7 mouse cellular contexts compared by ENCODE assay signal in genomic region chr4:136282621-136283480, GRCm38 (mm10). TPM values are rescaled to one million over a fixed set of nuclear protein-coding genes. Genes with fewer than 3 reads are reported as not detected.
DNase-seq lines count a peak whose midpoint lies in the region; ATAC-seq and TF ChIP-seq lines count a peak whose summit lies in the region.

No protein-coding gene starts in this region.

- peak; percentile 55 to 65 for DNase-seq in heart, adult 2 months
- peak; percentile 93 for DNase-seq in midbrain, embryonic 11.5 days (ENCODE audit: low spot score, missing footprints)
- no peak for DNase-seq in layer of hippocampus, postnatal 10 days (ENCODE audit: low spot score in 2 of 2)
- DNase-seq in cerebellum, adult 18-20 months: no peak
- no peak for DNase-seq in right cerebral cortex, postnatal 36 days (ENCODE audit: low spot score in 2 of 2)

- TF ChIP-seq POLR2A in heart, adult 2 months (IDR thresholded peaks at IDR 0.05; ENCODE audit: insufficient read depth, low read depth, low read length): peak; percentile 49; the same call in 1 of the 2 replicates

- peaks cover 9% of the 10 kb centered on the region for H3K36me3 ChIP-seq in embryonic facial prominence, embryonic 13.5 days
- H3K36me3 ChIP-seq in heart, adult 2 months (ENCODE audit: control insufficient read depth, insufficient read depth, low read length): peaks cover 6% of the 10 kb centered on the region
- H3K36me3 ChIP-seq in kidney, embryonic 15.5 days: peaks cover 7% of the 10 kb centered on the region
- H3K36me3 ChIP-seq in midbrain, embryonic 11.5 days (ENCODE audit: control insufficient read depth, insufficient read depth, low read length): peaks cover 1% of the 10 kb centered on the region; the same call in 1 of the 2 replicates

- H3K4me1 ChIP-seq in embryonic facial prominence, embryonic 13.5 days: peaks cover 38% of the 10 kb centered on the region
- H3K4me1 ChIP-seq in heart, adult 2 months (ENCODE audit: control insufficient read depth, insufficient read depth, low read length): peaks cover 11% of the 10 kb centered on the region
- H3K4me1 ChIP-seq in kidney, embryonic 15.5 days: peaks cover 50% of the 10 kb centered on the region
- peaks cover 37% of the 10 kb centered on the region for H3K4me1 ChIP-seq in midbrain, embryonic 11.5 days (ENCODE audit: control insufficient read depth, insufficient read depth, low read length)

- no peaks in the 10 kb centered on the region for H3K27me3 ChIP-seq in embryonic facial prominence, embryonic 13.5 days
- no peaks in the 10 kb centered on the region for H3K27me3 ChIP-seq in heart, adult 2 months (ENCODE audit: control insufficient read depth, insufficient read depth, low read length)
- no peaks in the 10 kb centered on the region for H3K27me3 ChIP-seq in kidney, embryonic 15.5 days
- H3K27me3 ChIP-seq in midbrain, embryonic 11.5 days (ENCODE audit: control insufficient read depth, insufficient read depth, low read length): no peaks in the 10 kb centered on the region

- no peak for ATAC-seq in embryonic facial prominence, embryonic 13.5 days (ENCODE audit: insufficient number of reproducible peaks, insufficient read depth, low FRiP score, low TSS enrichment, low read depth)
- ATAC-seq in kidney, embryonic 15.5 days (replicated peaks; ENCODE audit: low FRiP score): no peak
- ATAC-seq in midbrain, embryonic 11.5 days (ENCODE audit: low FRiP score): no peak

- no peak overlapping the region for H3K4me3 ChIP-seq in embryonic facial prominence, embryonic 13.5 days
- no peak overlapping the region for H3K4me3 ChIP-seq in heart, adult 2 months
- H3K4me3 ChIP-seq in kidney, embryonic 15.5 days (replicated peaks): no peak overlapping the region
- H3K4me3 ChIP-seq in midbrain, embryonic 11.5 days (ENCODE audit: low read depth, low read length): no peak overlapping the region

- TF ChIP-seq EP300 in heart, adult 2 months (IDR thresholded peaks at IDR 0.05; ENCODE audit: insufficient read depth, low read depth, low read length): 0 out of 2 replicates have a peak, but pooled peaks have one; percentile 33

- peak overlapping the region; percentile 94 for H3K27ac ChIP-seq in embryonic facial prominence, embryonic 13.5 days
- H3K27ac ChIP-seq in heart, adult 2 months: peak overlapping the region; percentile 89
- peak overlapping the region; percentile 94 for H3K27ac ChIP-seq in kidney, embryonic 15.5 days
- peak overlapping the region; percentile 77 for H3K27ac ChIP-seq in midbrain, embryonic 11.5 days (ENCODE audit: low read depth, low read length)

- H3K79me2 ChIP-seq in heart, adult 2 months (replicated peaks; ENCODE audit: control insufficient read depth, insufficient read depth, low read length): no peaks in the 10 kb centered on the region

- H3K4me2 ChIP-seq in embryonic facial prominence, embryonic 13.5 days: no peak overlapping the region
- H3K4me2 ChIP-seq in kidney, embryonic 15.5 days: no peak overlapping the region
- peak overlapping the region; percentile 21 for H3K4me2 ChIP-seq in midbrain, embryonic 11.5 days

- no peaks in the 10 kb centered on the region for H3K9me3 ChIP-seq in embryonic facial prominence, embryonic 13.5 days
- H3K9me3 ChIP-seq in kidney, embryonic 15.5 days (replicated peaks): no peaks in the 10 kb centered on the region
- H3K9me3 ChIP-seq in midbrain, embryonic 11.5 days (ENCODE audit: control insufficient read depth, low read length): no peaks in the 10 kb centered on the region

- 27% methylated on average over 10 of the region's 10 CpGs for WGBS in embryonic facial prominence, embryonic 13.5 days
- 36% methylated on average over 10 of the region's 10 CpGs for WGBS in heart, adult 2 months
- WGBS in kidney, embryonic 15.5 days: 43% methylated on average over 10 of the region's 10 CpGs
- WGBS in midbrain, embryonic 11.5 days: 14% methylated on average over 10 of the region's 10 CpGs

- intact Hi-C loops in heart, adult 2 months (cut with DNase I): loop anchor here (5.0 to 10.0 kb wide), 3 partner anchors 141 to 1358 kb away; partner anchors contain the start of genes 6030445D17Rik, Id3, Luzp1 and Rsrp1

- H3K9ac ChIP-seq in embryonic facial prominence, embryonic 13.5 days: no peak overlapping the region
- H3K9ac ChIP-seq in heart, adult 2 months (ENCODE audit: low read depth, low read length): peak overlapping the region; percentile 55
- no peak overlapping the region for H3K9ac ChIP-seq in kidney, embryonic 15.5 days
- peak overlapping the region; percentile 39 for H3K9ac ChIP-seq in midbrain, embryonic 11.5 days (ENCODE audit: low read length)

- no peak for TF ChIP-seq CTCF in heart, adult 2 months (IDR thresholded peaks at IDR 0.05)

RNA-seq across cellular contexts. Expression of gene Zfp46, which starts 1.6 kb away (rescaled TPM):
- polyA plus RNA-seq in embryonic facial prominence, embryonic 13.5 days (2015; fragmentation: Nextera tagmentation; extraction: Ambion mirVana): 25.2 and 30.5 TPM in 2 replicates
- total RNA-seq in heart, adult 2 months (2021): 10 to 100 TPM; 33.7 to 39.6 TPM
- polyA plus RNA-seq in heart, adult 2 months (2012; rRNA removed): 32.1 and 49.6 TPM in 2 replicates
- 22.8 TPM in 2 replicates for polyA plus RNA-seq in kidney, embryonic 15.5 days (2015; fragmentation: Nextera tagmentation; extraction: Ambion mirVana)
- polyA plus RNA-seq in midbrain, embryonic 11.5 days (2014; fragmentation: Nextera tagmentation; extraction: Ambion mirVana): 29.7 and 31.4 TPM in 2 replicates
- total RNA-seq in layer of hippocampus, postnatal 10 days (2021): 10 to 100 TPM; 88.7 to 93.8 TPM

RNA-seq across cellular contexts. Expression of gene Hnrnpr, which starts 27.9 kb away (rescaled TPM):
- 256 and 263 TPM in 2 replicates for polyA plus RNA-seq in embryonic facial prominence, embryonic 13.5 days (2015; fragmentation: Nextera tagmentation; extraction: Ambion mirVana)
- 10 to 100 TPM; 43.9 to 44.8 TPM for total RNA-seq in heart, adult 2 months (2021)
- polyA plus RNA-seq in heart, adult 2 months (2012; rRNA removed): 10.7 and 18.3 TPM in 2 replicates
- 183 and 188 TPM in 2 replicates for polyA plus RNA-seq in kidney, embryonic 15.5 days (2015; fragmentation: Nextera tagmentation; extraction: Ambion mirVana)
- polyA plus RNA-seq in midbrain, embryonic 11.5 days (2014; fragmentation: Nextera tagmentation; extraction: Ambion mirVana): 193 and 196 TPM in 2 replicates
- total RNA-seq in layer of hippocampus, postnatal 10 days (2021): 100 to 1,000 TPM; 115 TPM

RNA-seq across cellular contexts. Expression of gene Tcea3, which starts 35.3 kb away (rescaled TPM):
- 3.6 and 7.3 TPM in 2 replicates for polyA plus RNA-seq in embryonic facial prominence, embryonic 13.5 days (2015; fragmentation: Nextera tagmentation; extraction: Ambion mirVana)
- 100 to 1,000 TPM; 112 to 138 TPM for total RNA-seq in heart, adult 2 months (2021)
- polyA plus RNA-seq in heart, adult 2 months (2012; rRNA removed): 46.9 and 48.7 TPM in 2 replicates
- polyA plus RNA-seq in kidney, embryonic 15.5 days (2015; fragmentation: Nextera tagmentation; extraction: Ambion mirVana): 10.9 and 12.5 TPM in 2 replicates
- 1.5 and 1.7 TPM in 2 replicates for polyA plus RNA-seq in midbrain, embryonic 11.5 days (2014; fragmentation: Nextera tagmentation; extraction: Ambion mirVana)
- total RNA-seq in layer of hippocampus, postnatal 10 days (2021): under 1 TPM; 0.55 to 0.89 TPM

Comparison
In these comparisons a context has a peak if more than half of its experiments do, and no peak if none do; other contexts are left out.
1. H3K9ac ChIP-seq: peak in heart, adult 2 months (single experiment) and midbrain, embryonic 11.5 days (single experiment); none in embryonic facial prominence, embryonic 13.5 days (single experiment) and kidney, embryonic 15.5 days (single experiment).
2. DNase-seq: peak in heart, adult 2 months (2 of 2) and midbrain, embryonic 11.5 days (single experiment); none in layer of hippocampus, postnatal 10 days (0 of 2), cerebellum, adult 18-20 months (0 of 2) and right cerebral cortex, postnatal 36 days (0 of 2).
3. Peak in every context shown above with its lines, with median percentiles within 50 percentile points of each other: H3K27ac ChIP-seq.